Mouse (Mus musculus) MEL (cell line): ENCODE measurements around the gene 2010300C02Rik. TPM values are rescaled to one million over a fixed set of nuclear protein-coding genes. Genes with fewer than 3 reads are reported as not detected.

Source experiments
- DNase-seq: peaks from one replicate; pipeline ENCODE4 v3.0.0; 2011; ENCODE audit warnings: low read depth, low spot score
- H3K27ac ChIP-seq: 2 replicates; pipeline ENCODE4 v1.5.1; 2012; ENCODE audit warnings: low read depth, mild to moderate bottlenecking, control low read depth, low read length, moderate library complexity; ENCODE audit not compliant: control insufficient read depth
- H3K27me3 ChIP-seq, 2 experiments: fragments of 150-350 bp in 1 of 2; sonication (generic) in 1 of 2; 2 replicates each; pipeline ENCODE4 v1.6.1; 2012; ENCODE audit warnings: low read length in 2 of 2, mild to moderate bottlenecking in 2 of 2, improper control_type of control experiment in 1 of 2, moderate library complexity in 1 of 2; ENCODE audit not compliant: insufficient read depth in 2 of 2, control insufficient read depth in 1 of 2
- H3K36me3 ChIP-seq, 2 experiments: 2 replicates each; pipeline ENCODE4 v1.6.1; 2012 to 2014; ENCODE audit warnings: low read length in 2 of 2, improper control_type of control experiment in 1 of 2, inconsistent platforms in 1 of 2, mild to moderate bottlenecking in 1 of 2; ENCODE audit not compliant: insufficient read depth in 2 of 2, control insufficient read depth in 1 of 2
- H3K4me1 ChIP-seq, 2 experiments: fragments of 150-350 bp in 1 of 2; sonication (generic) in 1 of 2; 2 replicates each; pipeline ENCODE4 v1.6.1; 2012; ENCODE audit warnings: low read length in 2 of 2, improper control_type of control experiment in 1 of 2, mild to moderate bottlenecking in 1 of 2; ENCODE audit not compliant: insufficient read depth in 2 of 2, control insufficient read depth in 1 of 2
- H3K4me3 ChIP-seq, 2 experiments: fragments of 150-350 bp in 1 of 2; sonication (generic) in 1 of 2; 2 replicates each; pipeline ENCODE4 v1.5.1; 2012; ENCODE audit warnings: low read depth in 2 of 2, low read length in 2 of 2, mild to moderate bottlenecking in 2 of 2, moderate library complexity in 2 of 2, control low read depth in 1 of 2, improper control_type of control experiment in 1 of 2; ENCODE audit not compliant: control insufficient read depth in 1 of 2, insufficient read depth in 1 of 2
- H3K79me2 ChIP-seq: 2 replicates; pipeline ENCODE4 v1.6.1; 2012; ENCODE audit warnings: mild to moderate bottlenecking, low read length, moderate library complexity; ENCODE audit not compliant: control insufficient read depth, poor library complexity, insufficient read depth
- H3K9ac ChIP-seq: 2 replicates; pipeline ENCODE4 v1.6.1; 2012; ENCODE audit warnings: low read depth, mild to moderate bottlenecking, control low read depth, low read length, moderate library complexity; ENCODE audit not compliant: control insufficient read depth, poor library complexity, severe bottlenecking
- H3K9me3 ChIP-seq: fragments of 150-350 bp; sonication (generic); replicated peaks from 2 replicates; pipeline ENCODE4 v1.6.1; 2012; ENCODE audit warnings: mild to moderate bottlenecking, low read length, improper control_type of control experiment, moderate library complexity; ENCODE audit not compliant: insufficient read depth
- BHLHE40 ChIP-seq: IDR thresholded peaks from 2 replicates; pipeline ENCODE4 v1.6.1; 2012; ENCODE audit warnings: low read depth, mild to moderate bottlenecking, inconsistent platforms, low read length, improper control_type of control experiment, borderline replicate concordance
- CHD1 ChIP-seq: IDR thresholded peaks from 2 replicates; pipeline ENCODE4 v1.6.1; 2012; ENCODE audit warnings: low read depth, mild to moderate bottlenecking, inconsistent platforms, low read length, improper control_type of control experiment
- E2F4 ChIP-seq: IDR thresholded peaks from 2 replicates; pipeline ENCODE4 v1.6.1; 2011; ENCODE audit warnings: low read depth, low read length, improper control_type of control experiment, borderline replicate concordance
- EP300 ChIP-seq, 2 experiments: IDR thresholded peaks; 2 replicates each; pipeline ENCODE4 v1.6.1; 2011; ENCODE audit warnings: improper control_type of control experiment in 2 of 2, low read length in 2 of 2, low read depth in 1 of 2, mild to moderate bottlenecking in 1 of 2
- ETS1 ChIP-seq: IDR thresholded peaks from 2 replicates; pipeline ENCODE4 v1.6.1; 2012; ENCODE audit warnings: low read depth, mild to moderate bottlenecking, inconsistent platforms, low read length, improper control_type of control experiment, moderate library complexity
- GATA1 ChIP-seq: IDR thresholded peaks from 2 replicates; pipeline ENCODE4 v1.6.1; 2011; ENCODE audit warnings: low read depth, low read length, improper control_type of control experiment
- MAZ ChIP-seq: IDR thresholded peaks from 2 replicates; pipeline ENCODE4 v1.6.1; 2012; ENCODE audit warnings: low read depth, mild to moderate bottlenecking, inconsistent platforms, low read length, improper control_type of control experiment
- MEF2A ChIP-seq: IDR thresholded peaks from 2 replicates; pipeline ENCODE4 v1.6.1; 2014; ENCODE audit warnings: low read depth, mild to moderate bottlenecking, inconsistent platforms, low read length, improper control_type of control experiment; ENCODE audit not compliant: poor library complexity, insufficient replicate concordance, severe bottlenecking; ENCODE audit errors: extremely low read depth
- NELFE ChIP-seq: IDR thresholded peaks from 2 replicates; pipeline ENCODE4 v1.6.1; 2011; ENCODE audit warnings: low read depth, low read length, improper control_type of control experiment
- POLR2A ChIP-seq, 2 experiments: IDR thresholded peaks; 2 replicates each; pipeline ENCODE4 v1.6.1; 2011 to 2012; ENCODE audit warnings: low read length in 2 of 2, mild to moderate bottlenecking in 2 of 2, control low read depth in 1 of 2, improper control_type of control experiment in 1 of 2, low read depth in 1 of 2, moderate library complexity in 1 of 2; ENCODE audit not compliant: control insufficient read depth in 1 of 2, insufficient read depth in 1 of 2, poor library complexity in 1 of 2
- RCOR1 ChIP-seq: IDR thresholded peaks from 2 replicates; pipeline ENCODE4 v1.6.1; 2012; ENCODE audit warnings: low read depth, mild to moderate bottlenecking, inconsistent platforms, low read length, improper control_type of control experiment
- SMC3 ChIP-seq: IDR thresholded peaks from 2 replicates; pipeline ENCODE4 v1.6.1; 2011; ENCODE audit warnings: low read depth, low read length, improper control_type of control experiment
- TBP ChIP-seq: IDR thresholded peaks from 2 replicates; pipeline ENCODE4 v1.8.0; 2011; ENCODE audit warnings: low read depth, low read length, improper control_type of control experiment
- TCF12 ChIP-seq: IDR thresholded peaks from 2 replicates; pipeline ENCODE4 v1.6.1; 2014; ENCODE audit warnings: low read depth, mild to moderate bottlenecking, inconsistent platforms, low read length, improper control_type of control experiment, moderate library complexity
- USF2 ChIP-seq, 2 experiments: IDR thresholded peaks; 2 replicates each; pipeline ENCODE4 v1.6.1; 2011 to 2012; ENCODE audit warnings: improper control_type of control experiment in 2 of 2, low read length in 2 of 2, borderline replicate concordance in 1 of 2, inconsistent platforms in 1 of 2, low read depth in 1 of 2, mild to moderate bottlenecking in 1 of 2; ENCODE audit not compliant: insufficient read depth in 1 of 2
- ZKSCAN1 ChIP-seq: IDR thresholded peaks from 2 replicates; pipeline ENCODE4 v1.6.1; 2012; ENCODE audit warnings: low read depth, mild to moderate bottlenecking, inconsistent platforms, low read length, improper control_type of control experiment, moderate library complexity
- ZNF384 ChIP-seq: IDR thresholded peaks from 2 replicates; pipeline ENCODE4 v1.6.1; 2012; ENCODE audit warnings: low read depth, mild to moderate bottlenecking, inconsistent platforms, low read length, improper control_type of control experiment
- polyA plus RNA-seq, 2 experiments: library from polyadenylated mRNA; stranded (reverse) in 1 of 2; unstranded in 1 of 2; fragments of >175 nt in 1 of 2; fragments of >200 nt in 1 of 2; gene quantifications; 2 replicates each; pipeline versions ENCODE4 v1.2.1 to v1.2.4; 2012; ENCODE audit warnings: low replicate concordance in 2 of 2, low read depth in 1 of 2; ENCODE audit not compliant: insufficient read length in 2 of 2, insufficient read depth in 1 of 2, missing spikeins in 1 of 2
- total RNA-seq: library from RNA; depleted of rRNA; stranded (reverse); fragments of 300-350 nt; gene quantifications from 2 replicates; pipeline ENCODE4 v1.2.3, GENCODE M21; 2012

Gene 2010300C02Rik
- total and polyA plus RNA-seq, 3 experiments: not detected

DNA sequence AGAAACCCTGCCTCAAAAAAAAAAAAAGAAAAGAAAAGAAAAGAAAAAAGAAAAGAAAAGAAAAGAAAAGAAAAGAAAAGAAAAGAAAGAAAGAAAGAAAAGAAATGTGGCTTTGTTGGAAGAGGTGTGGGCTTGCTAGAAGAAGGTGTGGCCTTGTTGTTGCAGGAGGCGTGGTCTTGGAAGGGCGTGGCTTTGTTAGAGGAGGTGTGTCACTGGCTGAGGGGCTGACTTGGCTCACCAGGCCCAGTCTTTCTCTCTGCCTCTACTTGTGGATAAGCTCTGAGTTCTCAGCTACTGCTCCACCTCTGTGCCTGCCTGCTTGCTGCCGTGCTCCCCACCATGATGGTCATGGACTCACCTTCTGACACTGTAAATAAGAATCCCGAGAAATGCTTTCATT, 17.2 kb upstream of the 2010300C02Rik start:
- Histone ChIP-seq H3K4me3 (no peak overlapping the region), H3K9ac (no peak overlapping the region), H3K79me2 (no peaks in the 10 kb centered on the region), H3K9me3 (no peaks in the 10 kb centered on the region), H3K4me1 (peaks cover 0 to 17% of the 10 kb centered on the region in 2 experiments; a peak in 2 of 4 replicates), H3K27ac (no peak overlapping the region), H3K36me3 (peaks cover 0 to 15% of the 10 kb centered on the region in 2 experiments; a peak in 2 of 4 replicates), H3K27me3 (peaks cover 1 to 2% of the 10 kb centered on the region in 2 experiments; a peak in 2 of 4 replicates)
- no peak for TF ChIP-seq CHD1
- no peak for TF ChIP-seq ZNF384
- no peak for TF ChIP-seq EP300 (IDR thresholded peaks at IDR 0.05; ENCODE audit: low read depth in 1 of 2, low read length in 2 of 2)
- no peak for TF ChIP-seq BHLHE40
- TF ChIP-seq ZKSCAN1: no peak
- no peak for TF ChIP-seq ETS1
- TF ChIP-seq TBP: no peak
- TF ChIP-seq RCOR1: no peak
- TF ChIP-seq E2F4: no peak
- no peak for TF ChIP-seq NELFE
- TF ChIP-seq MEF2A: no peak
- TF ChIP-seq USF2 (IDR thresholded peaks at IDR 0.05; ENCODE audit: borderline replicate concordance in 1 of 2, insufficient read depth in 1 of 2, low read depth in 1 of 2, low read length in 2 of 2): no peak
- no peak for TF ChIP-seq POLR2A (IDR thresholded peaks at IDR 0.05; ENCODE audit: control insufficient read depth in 1 of 2, insufficient read depth in 1 of 2, low read depth in 1 of 2, low read length in 2 of 2, poor library complexity in 1 of 2)
- no peak for TF ChIP-seq MAZ
- TF ChIP-seq SMC3: no peak
- DNase-seq: peak; percentile 79

DNA sequence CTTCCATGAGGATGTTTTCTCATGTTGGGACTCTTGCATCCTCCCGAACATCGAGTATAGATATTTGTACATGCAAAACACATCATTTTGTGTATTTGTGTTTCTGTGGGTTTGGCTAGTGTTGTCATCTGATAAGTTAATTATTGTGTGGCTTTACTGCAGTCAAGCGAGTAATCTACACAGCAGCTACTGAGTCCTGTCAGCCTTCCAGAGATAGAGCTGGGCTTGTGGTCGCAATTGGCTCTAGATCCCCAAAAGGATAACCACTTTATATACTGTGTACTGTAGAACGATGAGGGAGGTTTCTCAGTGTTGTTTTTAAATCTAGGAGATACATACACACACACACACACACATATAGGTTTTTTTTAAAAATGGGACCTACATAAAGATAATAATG, 16.0 kb upstream of the 2010300C02Rik start:
- Histone ChIP-seq H3K4me1 (peaks cover 0 to 17% of the 10 kb centered on the region in 2 experiments; a peak in 2 of 4 replicates), H3K27me3 (peaks cover 1 to 2% of the 10 kb centered on the region in 2 experiments; a peak in 2 of 4 replicates), H3K79me2 (no peaks in the 10 kb centered on the region), H3K9me3 (no peaks in the 10 kb centered on the region), H3K36me3 (peaks cover 0 to 15% of the 10 kb centered on the region in 2 experiments; a peak in 2 of 4 replicates), H3K9ac (no peak overlapping the region), H3K4me3 (no peak overlapping the region), H3K27ac (no peak overlapping the region)
- peak; percentile 54; the same call in 1 of the 2 replicates for TF ChIP-seq TCF12
- TF ChIP-seq EP300 (IDR thresholded peaks at IDR 0.05; ENCODE audit: low read depth in 1 of 2, low read length in 2 of 2): peak in 1 of 2 experiments; percentile 36; a peak in 2 of 4 replicates
- TF ChIP-seq GATA1: peak; percentile 73
- no peak for TF ChIP-seq TBP
- peak; percentile 36 for DNase-seq
